Comparison of ENCODE assay signal across 8 mouse cellular contexts in genomic region chr11:19138423-19138822, GRCm38 (mm10).
DNase-seq lines count a peak whose midpoint lies in the region; ATAC-seq and TF ChIP-seq lines count a peak whose summit lies in the region.

No protein-coding gene starts in this region.

- no peaks in the 10 kb centered on the region for H3K36me3 ChIP-seq in limb, embryonic 14.5 days (ENCODE audit: control insufficient read depth, insufficient read depth, low read length)
- H3K36me3 ChIP-seq in forebrain, embryonic 14.5 days (ENCODE audit: control insufficient read depth, insufficient read depth, low read length) = no peaks in the 10 kb centered on the region
- no peaks in the 10 kb centered on the region for H3K36me3 ChIP-seq in midbrain, embryonic 11.5 days (ENCODE audit: control insufficient read depth, insufficient read depth, low read length)

- WGBS in limb, embryonic 14.5 days = 47% methylated on average over 5 of the region's 5 CpGs
- 48% methylated on average over 5 of the region's 5 CpGs for WGBS in forebrain, embryonic 14.5 days
- 77% methylated on average over 5 of the region's 5 CpGs for WGBS in midbrain, embryonic 11.5 days

- no peak overlapping the region for H3K27ac ChIP-seq in left cerebral cortex, adult 2 months
- no peak overlapping the region for H3K27ac ChIP-seq in limb, embryonic 14.5 days (replicated peaks; ENCODE audit: low read depth, low read length)
- H3K27ac ChIP-seq in forebrain, embryonic 14.5 days (ENCODE audit: low read depth, low read length) = no peak overlapping the region
- H3K27ac ChIP-seq in midbrain, embryonic 11.5 days (ENCODE audit: low read depth, low read length) = no peak overlapping the region

- DNase-seq in left cerebral cortex, adult 9 months (ENCODE audit: low spot score in 2 of 2) = peak; percentile 5 to 25
- DNase-seq in left cerebral cortex, adult 2 months (ENCODE audit: extremely low spot score in 1 of 2, low spot score in 2 of 2) = no peak
- peak; percentile 40 for DNase-seq in fat pad, adult 2 months (ENCODE audit: extremely low read depth, low read depth, low spot score)
- DNase-seq in heart, postnatal 10 days = peak; percentile 85
- DNase-seq in limb, embryonic 14.5 days (ENCODE audit: low spot score) = peak; percentile 94
- no peak for DNase-seq in forebrain, embryonic 14.5 days (ENCODE audit: low spot score)
- no peak for DNase-seq in midbrain, embryonic 11.5 days (ENCODE audit: low spot score, missing footprints)

- no peaks in the 10 kb centered on the region for H3K27me3 ChIP-seq in limb, embryonic 14.5 days (ENCODE audit: control insufficient read depth, insufficient read depth, low read length)
- no peaks in the 10 kb centered on the region for H3K27me3 ChIP-seq in forebrain, embryonic 14.5 days (replicated peaks; ENCODE audit: control insufficient read depth, insufficient read depth, low read length)
- H3K27me3 ChIP-seq in midbrain, embryonic 11.5 days (ENCODE audit: control insufficient read depth, insufficient read depth, low read length) = no peaks in the 10 kb centered on the region

- H3K4me2 ChIP-seq in limb, embryonic 14.5 days (replicated peaks; ENCODE audit: low read depth, low read length, severe bottlenecking) = no peak overlapping the region
- H3K4me2 ChIP-seq in forebrain, embryonic 14.5 days (ENCODE audit: low read length) = no peak overlapping the region
- H3K4me2 ChIP-seq in midbrain, embryonic 11.5 days = no peak overlapping the region

- no peak for TF ChIP-seq POLR2A in limb, embryonic 14.5 days (IDR thresholded peaks at IDR 0.05; ENCODE audit: borderline replicate concordance, extremely low read depth, insufficient read depth, insufficient read length)

- intact Hi-C loops in left cerebral cortex, adult 2 months (cut with DNase I) = no loop called here
- intact Hi-C loops in heart, postnatal 10 days (cut with DNase I) = no loop called here

- TF ChIP-seq CTCF in left cerebral cortex, adult 2 months (IDR thresholded peaks at IDR 0.05) = no peak

- ATAC-seq in limb, embryonic 14.5 days (ENCODE audit: low FRiP score, low read depth) = peak; percentile 82
- no peak for ATAC-seq in frontal cortex, adult (ENCODE audit: low TSS enrichment)
- ATAC-seq in forebrain, embryonic 14.5 days = no peak
- ATAC-seq in midbrain, embryonic 11.5 days (ENCODE audit: low FRiP score) = no peak

- H3K4me3 ChIP-seq in left cerebral cortex, adult 2 months = no peak overlapping the region
- no peak overlapping the region for H3K4me3 ChIP-seq in limb, embryonic 14.5 days (replicated peaks; ENCODE audit: low read length)
- H3K4me3 ChIP-seq in forebrain, embryonic 14.5 days (ENCODE audit: low read depth, low read length) = no peak overlapping the region
- no peak overlapping the region for H3K4me3 ChIP-seq in midbrain, embryonic 11.5 days (ENCODE audit: low read depth, low read length)

- peaks cover 6% of the 10 kb centered on the region for H3K4me1 ChIP-seq in limb, embryonic 14.5 days (ENCODE audit: control insufficient read depth, insufficient read depth, low read length)
- no peaks in the 10 kb centered on the region for H3K4me1 ChIP-seq in forebrain, embryonic 14.5 days (ENCODE audit: control insufficient read depth, insufficient read depth, low read length)
- no peaks in the 10 kb centered on the region for H3K4me1 ChIP-seq in midbrain, embryonic 11.5 days (ENCODE audit: control insufficient read depth, insufficient read depth, low read length)

- no peak overlapping the region for H3K9ac ChIP-seq in limb, embryonic 14.5 days (ENCODE audit: low read depth, low read length, severe bottlenecking)
- no peak overlapping the region for H3K9ac ChIP-seq in forebrain, embryonic 14.5 days (ENCODE audit: low read length)
- no peak overlapping the region for H3K9ac ChIP-seq in midbrain, embryonic 11.5 days (ENCODE audit: low read length)

- H3K9me3 ChIP-seq in limb, embryonic 14.5 days (ENCODE audit: control insufficient read depth, low read length) = no peaks in the 10 kb centered on the region
- no peaks in the 10 kb centered on the region for H3K9me3 ChIP-seq in forebrain, embryonic 14.5 days (replicated peaks; ENCODE audit: control insufficient read depth, low read length)
- H3K9me3 ChIP-seq in midbrain, embryonic 11.5 days (ENCODE audit: control insufficient read depth, low read length) = no peaks in the 10 kb centered on the region

Comparison
In these comparisons a context has a peak if more than half of its experiments do, and no peak if none do; other contexts are left out.
1. DNase-seq: peak in left cerebral cortex, adult 9 months (2 of 2), fat pad, adult 2 months (single experiment), heart, postnatal 10 days (2 of 2) and limb, embryonic 14.5 days (single experiment); none in left cerebral cortex, adult 2 months (0 of 2), forebrain, embryonic 14.5 days (single experiment) and midbrain, embryonic 11.5 days (single experiment).